Mouse (Mus musculus): ENCODE measurements at regions not wholly inside any gene's neighbourhood (a gene's known extent, or its start where the extent isn't known, plus 50 kb on each side); places are given as distances from the start of the nearest gene placed in this dataset.

DNA sequence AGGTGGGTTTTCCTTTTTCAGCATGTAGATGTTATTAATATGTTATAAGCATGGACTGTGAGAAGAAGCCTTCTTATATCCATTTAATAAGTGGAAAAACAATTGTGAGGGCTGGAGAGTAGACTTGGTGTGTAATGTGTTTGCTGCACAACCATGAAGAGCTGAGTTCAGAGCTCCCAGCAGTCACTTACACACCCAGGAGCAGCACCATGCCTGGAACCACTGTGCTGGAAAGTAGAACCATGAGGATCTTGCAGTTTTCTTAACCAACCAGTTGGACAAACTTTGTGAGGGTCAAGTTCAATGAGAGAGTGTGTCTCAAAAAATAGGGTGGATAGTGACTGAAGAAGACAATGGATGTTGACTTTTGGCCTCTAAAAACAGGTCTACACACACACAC is 108.3 kb upstream of the Tank start:
- no peak for TF ChIP-seq POLR2A (IDR thresholded peaks at IDR 0.05; ENCODE audit: low read depth, low read length)
- TF ChIP-seq CTCF (conservative IDR thresholded peaks at IDR 0.05 in 1 of 2, IDR thresholded peaks at IDR 0.05 in 1 of 2; ENCODE audit: low read depth in 2 of 2, low read length in 2 of 2), result no peak
- TF ChIP-seq EP300 (IDR thresholded peaks at IDR 0.05; ENCODE audit: low read length), result no peak
- TF ChIP-seq MXI1 (IDR thresholded peaks at IDR 0.05; ENCODE audit: low read depth, low read length), result no peak
- TF ChIP-seq MAX (IDR thresholded peaks at IDR 0.05; ENCODE audit: low read length), result no peak
- TF ChIP-seq USF1 (IDR thresholded peaks at IDR 0.05; ENCODE audit: low read depth, low read length), result no peak
- TF ChIP-seq CHD1 (IDR thresholded peaks at IDR 0.05; ENCODE audit: low read depth, low read length), result no peak
- TF ChIP-seq POLR2AphosphoS2 (IDR thresholded peaks at IDR 0.05; ENCODE audit: low read depth, low read length), result no peak
